Mouse (Mus musculus) layer of hippocampus, adult 11-12 months (tissue): ENCODE data around the gene Zbtb4.

Experiments
- DNase-seq: peaks from one replicate; pipeline ENCODE4 v3.0.0; 2022; ENCODE audit warnings: low spot score

The Zbtb4 gene

DNA sequence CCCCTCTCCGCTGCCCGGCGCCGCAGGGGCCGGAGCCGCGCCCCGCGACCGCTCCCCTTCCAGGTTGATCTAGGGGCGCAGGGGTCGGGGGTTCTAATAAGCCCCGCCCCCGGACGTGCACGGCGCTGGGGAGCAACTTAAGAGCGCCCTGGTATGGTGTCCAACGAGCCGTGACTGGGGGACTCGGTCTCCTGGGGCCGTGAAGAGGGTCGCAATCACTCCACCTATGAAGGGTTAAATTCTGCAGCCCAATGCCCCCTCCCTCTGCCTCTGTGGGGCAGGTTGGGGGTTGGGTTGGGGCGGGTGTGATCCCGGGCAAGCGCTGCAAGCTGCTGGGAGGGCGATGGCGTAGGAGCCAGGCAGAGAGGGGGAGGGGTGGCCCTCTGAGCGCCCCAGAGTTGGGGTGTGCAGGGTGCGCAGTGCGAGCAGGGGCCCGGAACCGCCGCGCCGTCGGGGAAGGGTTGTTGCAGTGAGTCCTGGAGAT, 456 bp downstream of the Zbtb4 start:
- DNase-seq = peak; percentile 70

GRCm38 (mm10) chr11:69766872-69767624, 1.3 kb downstream of the Zbtb4 start:
- no peak for DNase-seq

GRCm38 (mm10) chr11:69767625-69767909, 1.9 kb downstream of the Zbtb4 start:
- DNase-seq = no peak

DNA sequence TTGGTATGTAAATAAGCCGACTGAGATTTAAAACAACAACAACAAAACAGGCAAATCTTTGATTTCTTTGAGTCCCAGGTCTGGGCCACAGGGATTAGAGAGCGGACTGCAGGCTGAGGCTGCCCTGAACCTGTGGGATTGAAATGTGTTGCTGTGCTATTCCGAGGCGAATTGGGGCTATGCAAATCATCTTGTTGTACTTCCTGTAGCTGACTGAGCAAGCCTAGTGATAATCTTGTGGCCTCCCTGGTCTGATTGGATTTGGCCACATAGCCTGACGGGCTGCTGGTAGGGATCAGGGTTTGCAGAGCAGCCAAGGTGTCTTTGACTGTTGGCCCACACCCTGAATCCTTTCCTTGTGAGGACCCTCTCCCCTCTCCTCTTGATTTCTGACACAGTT, 9.2 kb downstream of the Zbtb4 start:
- DNase-seq = no peak

GRCm38 (mm10) chr11:69775716-69776115, 10.0 kb downstream of the Zbtb4 start:
- DNase-seq = no peak

- no peak for DNase-seq
Observed at GRCm38 (mm10) chr11:69776488-69776887, 10.8 kb downstream of the Zbtb4 start.

GRCm38 (mm10) chr11:69777504-69778257, 12.0 kb downstream of the Zbtb4 start:
- no peak for DNase-seq

DNA sequence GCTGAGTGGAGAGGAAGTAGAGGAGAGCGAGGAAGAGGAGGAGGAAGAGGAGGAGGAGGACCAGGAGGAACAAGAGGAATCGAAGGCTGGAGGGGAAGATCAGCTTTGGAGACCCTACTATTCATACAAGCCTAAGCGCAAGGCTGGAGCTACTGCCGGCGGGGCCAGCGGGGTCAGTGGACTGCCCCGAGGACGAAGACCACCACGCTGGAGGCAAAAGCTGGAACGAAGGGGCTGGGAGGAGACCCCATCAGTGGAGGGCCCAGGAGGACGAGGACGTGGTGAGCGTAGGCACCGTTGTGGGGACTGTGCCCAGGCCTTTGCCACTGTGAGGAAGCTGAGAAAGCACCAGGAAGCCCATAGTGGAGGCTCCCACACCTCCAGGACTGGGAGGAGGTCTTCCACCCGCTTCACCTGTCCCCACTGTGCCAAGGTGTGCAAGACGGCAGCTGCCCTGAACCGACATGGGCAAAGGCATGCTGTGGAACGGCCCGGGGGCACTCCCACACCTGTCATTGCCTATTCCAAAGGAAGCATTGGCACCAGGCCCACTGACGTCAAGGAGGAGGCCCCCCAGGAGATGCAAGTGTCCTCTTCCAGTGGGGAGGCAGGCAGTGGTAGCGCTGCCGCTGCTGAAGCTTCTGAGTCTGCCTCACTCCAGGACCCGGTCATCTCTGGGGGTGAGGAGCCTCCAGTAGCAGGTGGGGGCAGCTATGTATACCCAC, 12.7 kb downstream of the Zbtb4 start:
- no peak for DNase-seq

- DNase-seq = no peak
Observed at GRCm38 (mm10) chr11:69778985-69779384, 13.3 kb downstream of the Zbtb4 start.

DNA sequence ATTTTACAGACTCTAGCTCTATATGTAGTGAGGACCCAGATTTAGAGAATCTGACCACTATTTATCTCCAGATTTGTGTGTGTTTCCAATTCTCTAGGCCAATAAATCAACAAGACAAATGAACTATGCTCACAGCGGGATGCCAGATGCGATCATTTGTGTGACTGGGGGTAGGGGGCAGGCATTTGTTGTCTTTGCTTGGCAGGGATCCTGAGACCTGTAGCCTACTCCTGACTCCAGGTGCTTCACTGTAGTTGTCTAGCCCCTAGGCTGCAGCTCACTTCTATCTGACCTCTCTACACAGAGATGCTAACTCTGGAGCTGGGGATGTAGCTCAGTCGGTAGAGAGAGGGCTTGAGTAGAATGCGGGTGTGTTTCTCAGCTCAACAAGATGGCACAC, 16.1 kb downstream of the Zbtb4 start:
- DNase-seq = no peak

- no peak for DNase-seq
Observed at GRCm38 (mm10) chr11:69784793-69785272, 19.1 kb downstream of the Zbtb4 start.

- DNase-seq = no peak
Observed at GRCm38 (mm10) chr11:69787306-69787705, 21.6 kb downstream of the Zbtb4 start.

DNA sequence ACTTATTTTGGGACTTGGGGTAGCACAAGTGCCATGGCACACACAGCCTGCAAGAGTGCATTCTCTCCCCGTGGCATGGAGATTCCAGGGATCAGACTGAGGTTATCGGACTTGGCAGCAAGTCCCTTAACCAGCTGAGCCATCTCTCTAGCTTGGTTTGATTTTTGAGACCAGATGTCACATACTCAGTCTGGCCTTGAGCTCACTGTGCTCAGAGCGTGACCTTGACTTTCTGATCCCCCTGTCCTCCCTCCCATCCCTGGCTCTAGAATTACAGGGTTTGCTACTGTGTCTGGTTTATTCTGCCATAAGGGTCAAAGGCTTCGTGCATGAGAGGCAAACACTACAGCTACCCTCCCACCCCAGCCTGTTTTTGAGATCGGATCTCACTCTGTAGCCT, 23.7 kb downstream of the Zbtb4 start:
- no peak for DNase-seq

- no peak for DNase-seq
Observed at GRCm38 (mm10) chr11:69791420-69791819, 25.7 kb downstream of the Zbtb4 start.

DNA sequence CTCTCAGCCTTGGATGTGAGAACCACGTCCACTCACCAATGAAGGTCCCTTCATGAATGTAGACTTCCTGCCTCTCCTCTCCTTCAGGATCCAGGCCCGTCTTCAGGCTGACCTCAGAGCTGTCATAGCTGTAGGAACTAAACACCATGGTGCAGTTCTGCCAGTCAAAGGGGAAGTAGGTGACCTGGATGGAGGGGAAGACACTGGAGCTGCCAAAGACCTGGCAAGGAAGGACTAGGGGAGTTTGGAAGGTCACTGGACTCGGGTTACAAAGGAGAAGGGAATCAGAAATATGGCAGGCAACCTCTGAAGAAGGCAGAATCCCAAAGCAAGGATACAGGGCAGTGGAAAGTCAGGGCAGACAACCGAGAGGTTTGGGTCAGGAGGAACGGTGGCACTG, 27.7 kb downstream of the Zbtb4 start:
- DNase-seq = no peak

DNA sequence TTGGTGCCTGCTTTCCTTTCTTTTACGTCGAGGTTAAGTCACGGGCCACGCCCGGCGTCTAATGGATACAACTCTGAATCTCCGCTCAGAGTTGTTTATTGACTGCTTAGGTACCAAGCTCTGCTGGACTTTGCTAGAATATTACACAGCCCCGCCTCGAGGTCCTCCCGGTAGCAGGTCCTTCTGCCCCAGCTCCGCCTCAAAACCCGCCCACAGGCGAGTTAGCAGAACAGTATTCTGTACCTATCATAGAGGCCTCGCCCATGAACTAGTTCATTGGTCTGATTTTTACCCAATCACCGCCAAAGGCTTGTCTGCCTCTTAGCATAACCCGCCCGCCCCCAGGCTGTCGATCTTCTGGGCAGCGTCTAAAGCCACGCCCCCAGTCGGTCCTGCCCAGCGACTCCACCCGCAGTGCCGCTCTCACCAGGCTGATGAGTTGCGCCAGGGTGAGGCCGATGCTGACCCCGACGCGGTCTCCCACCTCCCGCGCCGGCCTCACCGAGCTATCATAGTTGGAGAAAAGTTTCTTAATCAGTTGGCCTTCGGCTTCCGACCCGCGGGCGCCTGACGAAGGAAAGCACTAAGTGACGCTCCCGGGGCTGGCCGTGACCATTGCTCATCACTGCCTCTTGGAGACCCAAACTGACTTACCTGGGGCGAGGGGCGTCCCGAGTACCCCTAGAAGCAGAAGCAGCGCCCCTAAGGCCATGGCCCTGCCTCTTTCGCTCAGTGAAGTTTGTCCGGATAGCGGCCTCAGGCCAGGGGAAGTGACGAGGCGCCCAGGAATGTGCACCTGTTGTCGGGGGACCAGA, 29.7 kb downstream of the Zbtb4 start, which contains the start of gene Chrnb1:
Chrnb1 (minus strand) TSS at position 776 of the 815 bp plus-strand sequence.
- peak; percentile 93 for DNase-seq

DNA sequence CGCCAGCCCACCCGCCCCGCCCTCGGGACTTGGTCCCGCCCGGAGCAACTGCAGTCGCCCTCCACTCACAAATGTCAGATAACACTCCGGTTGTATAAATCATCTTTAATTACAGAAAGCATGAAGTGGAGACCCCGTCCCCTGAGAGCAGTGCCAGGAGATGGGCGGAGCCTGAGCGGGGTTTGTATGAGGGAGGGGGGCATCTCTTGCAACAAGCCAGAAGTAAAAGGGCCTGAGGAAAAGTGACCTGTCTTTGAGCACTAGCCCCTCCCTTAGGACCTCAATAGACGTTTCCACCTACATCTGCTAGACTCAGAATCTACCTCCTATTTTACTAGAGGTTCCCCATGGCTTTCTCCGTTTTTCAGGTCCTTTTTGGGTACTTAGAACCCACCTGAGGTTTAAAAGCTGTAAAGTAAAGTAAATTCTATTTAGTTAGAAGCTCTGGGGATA, 30.3 kb downstream of the Zbtb4 start:
- no peak for DNase-seq

DNA sequence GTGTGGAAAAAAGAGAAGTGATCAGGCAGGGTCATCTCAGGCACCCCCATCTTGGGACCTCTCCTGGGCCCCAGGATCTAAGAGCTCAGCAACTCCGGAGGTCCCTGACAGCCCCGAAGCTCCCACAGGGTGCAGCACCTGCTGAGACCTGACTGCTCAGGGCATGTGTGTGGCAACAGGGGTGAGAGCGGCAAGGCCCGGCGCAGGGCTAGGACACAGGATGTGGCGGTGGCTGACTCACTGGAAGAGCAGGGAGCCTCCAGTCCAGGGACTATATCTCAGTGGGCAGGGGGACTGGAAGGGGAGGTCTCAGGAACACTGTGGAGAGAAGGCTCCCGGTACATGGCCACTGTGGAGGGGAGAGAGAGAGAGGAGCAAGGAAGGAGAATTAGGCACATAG, 32.2 kb downstream of the Zbtb4 start:
- no peak for DNase-seq

DNA sequence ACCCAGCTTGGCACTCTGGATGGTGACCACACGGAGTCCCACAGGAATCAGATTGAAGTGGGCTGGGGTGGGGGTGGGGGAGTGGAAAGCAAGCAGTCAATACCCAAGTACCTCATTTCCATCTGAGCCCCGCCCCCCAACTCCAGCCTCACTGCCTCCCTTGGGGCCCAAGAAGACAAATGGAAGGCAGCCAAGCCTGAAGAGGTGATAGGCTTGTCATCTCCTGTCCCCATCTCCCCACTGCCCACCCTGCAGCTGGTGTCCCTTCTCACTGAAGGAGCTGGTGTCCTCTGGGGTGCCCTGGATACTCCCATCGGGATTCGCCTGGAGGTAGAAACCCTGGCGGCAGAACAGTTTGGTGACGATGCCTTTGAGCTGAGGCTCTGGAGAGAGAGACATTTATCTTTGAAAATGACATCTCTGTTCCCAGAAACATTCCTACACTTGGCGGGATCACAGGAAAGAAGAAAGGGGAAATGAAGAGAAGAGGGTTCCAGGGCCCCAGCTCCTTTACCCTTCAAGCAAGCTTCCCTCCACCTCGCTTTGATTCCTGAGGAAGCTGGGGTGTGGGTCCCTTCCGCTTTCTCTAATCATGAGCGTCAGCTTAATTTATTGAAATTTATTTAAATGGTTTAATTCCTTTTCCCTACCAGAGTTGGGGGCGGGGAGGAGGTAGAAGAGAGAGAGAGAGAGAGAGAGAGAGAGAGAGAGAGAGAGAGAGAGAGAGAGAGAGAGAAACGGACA, 33.9 kb downstream of the Zbtb4 start:
- no peak for DNase-seq

- no peak for DNase-seq
Observed at GRCm38 (mm10) chr11:69800138-69800391, 34.4 kb downstream of the Zbtb4 start.
